Mouse (Mus musculus) MEL (cell line): ENCODE data around the gene Micu1.

Experiments used
- CTCF ChIP-seq, 3 experiments: IDR thresholded peaks in 2 of 3; conservative IDR thresholded peaks in 1 of 3; 2 replicates each; pipeline ENCODE4 v1.5.1; 2011 to 2012; ENCODE audit warnings: low read length in 3 of 3, low read depth in 2 of 3, mild to moderate bottlenecking in 2 of 3, improper control_type of control experiment in 1 of 3, inconsistent platforms in 1 of 3, mixed read lengths in 1 of 3, moderate library complexity in 1 of 3; ENCODE audit not compliant: control insufficient read depth in 1 of 3, insufficient read depth in 1 of 3, poor library complexity in 1 of 3, severe bottlenecking in 1 of 3
- EP300 ChIP-seq, 2 experiments: IDR thresholded peaks; 2 replicates each; pipeline ENCODE4 v1.6.1; 2011; ENCODE audit warnings: improper control_type of control experiment in 2 of 2, low read length in 2 of 2, low read depth in 1 of 2, mild to moderate bottlenecking in 1 of 2
- ETS1 ChIP-seq: IDR thresholded peaks from 2 replicates; pipeline ENCODE4 v1.6.1; 2012; ENCODE audit warnings: low read depth, mild to moderate bottlenecking, inconsistent platforms, low read length, improper control_type of control experiment, moderate library complexity
- NELFE ChIP-seq: IDR thresholded peaks from 2 replicates; pipeline ENCODE4 v1.6.1; 2011; ENCODE audit warnings: low read depth, low read length, improper control_type of control experiment
- POLR2AphosphoS2 ChIP-seq: IDR thresholded peaks from 2 replicates; pipeline ENCODE4 v1.6.1; 2011; ENCODE audit warnings: low read length, improper control_type of control experiment
- SMC3 ChIP-seq: IDR thresholded peaks from 2 replicates; pipeline ENCODE4 v1.6.1; 2011; ENCODE audit warnings: low read depth, low read length, improper control_type of control experiment

DNA sequence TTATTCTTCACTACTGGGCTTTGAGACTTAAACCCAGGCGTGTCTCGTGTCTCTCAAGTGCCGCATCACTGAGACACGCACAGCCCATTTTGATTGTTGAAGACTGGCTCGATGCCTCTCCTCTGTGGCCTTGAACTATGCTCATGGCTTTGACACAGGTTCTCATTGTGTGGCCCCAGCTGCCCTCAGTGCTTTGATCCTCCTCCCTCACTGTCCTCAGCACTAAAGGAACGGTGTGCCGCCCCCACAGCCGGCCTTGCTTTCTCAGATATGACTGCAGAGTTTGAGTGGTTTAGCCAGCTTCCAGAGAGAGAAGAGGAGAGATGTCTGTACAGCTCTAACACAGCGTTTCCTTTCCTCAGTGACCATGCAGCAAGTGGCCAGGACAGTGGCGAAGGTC lies 158.9 kb downstream of the Micu1 start:
- TF ChIP-seq CTCF (IDR thresholded peaks at IDR 0.05 in 2 of 3, conservative IDR thresholded peaks at IDR 0.05 in 1 of 3; ENCODE audit: control insufficient read depth in 1 of 3, insufficient read depth in 1 of 3, low read depth in 2 of 3, low read length in 3 of 3, poor library complexity in 1 of 3, severe bottlenecking in 1 of 3) (no peak), ETS1 (no peak), POLR2AphosphoS2 (no peak), NELFE (no peak), EP300 (IDR thresholded peaks at IDR 0.05; ENCODE audit: low read depth in 1 of 2, low read length in 2 of 2) (no peak), SMC3 (no peak)
